Mouse (Mus musculus) c-Kit-positive CD71-negative TER-119-negative erythroid progenitor cells, embryonic 14.5 days (primary cell): Measurements from ENCODE around the gene Bdh2.

Experiments
- DNase-seq: peaks from one replicate; pipeline ENCODE4 v3.0.0-alpha.2; 2013; ENCODE audit warnings: low read depth

Bdh2 gene

DNA sequence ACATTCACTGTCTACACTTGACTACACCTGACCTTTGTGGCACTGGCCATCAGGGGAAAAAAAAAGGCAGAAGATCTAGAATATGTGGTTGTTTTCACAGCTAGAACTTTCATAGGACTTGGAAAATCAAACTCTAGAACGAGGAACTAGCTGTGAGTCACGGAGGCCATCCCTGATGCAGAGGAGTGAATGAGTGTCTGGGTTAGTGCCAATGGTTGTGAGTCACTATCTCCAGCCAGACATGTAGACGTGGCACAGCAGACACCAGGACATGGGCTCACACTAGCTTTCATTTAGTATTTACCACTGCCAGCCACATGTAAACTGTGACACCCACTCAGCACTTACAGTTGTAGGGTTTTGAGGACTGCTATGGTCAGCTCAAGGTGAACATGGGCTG lies 17.5 kb downstream of the Bdh2 start:
- peak; percentile 12 for DNase-seq

DNA sequence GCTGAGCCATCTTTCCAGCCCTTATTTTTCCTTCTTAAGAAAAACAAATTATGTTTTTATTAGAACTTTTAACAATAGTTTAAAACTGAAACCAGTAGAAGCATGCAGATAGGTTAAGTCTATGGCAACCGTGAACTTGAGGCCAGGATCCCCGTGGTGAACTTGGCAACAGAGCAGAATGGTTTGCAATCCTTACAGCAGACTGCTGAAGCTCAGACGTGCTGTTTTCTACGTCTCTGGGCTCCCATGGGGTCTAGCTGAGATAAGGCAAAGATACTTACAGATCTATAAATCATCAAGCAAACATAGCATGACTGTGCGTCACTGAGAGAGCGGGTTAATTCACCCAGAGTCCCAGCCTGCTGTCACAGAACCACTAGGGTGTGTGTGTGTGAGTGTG lies 19.1 kb downstream of the Bdh2 start:
- no peak for DNase-seq

DNA sequence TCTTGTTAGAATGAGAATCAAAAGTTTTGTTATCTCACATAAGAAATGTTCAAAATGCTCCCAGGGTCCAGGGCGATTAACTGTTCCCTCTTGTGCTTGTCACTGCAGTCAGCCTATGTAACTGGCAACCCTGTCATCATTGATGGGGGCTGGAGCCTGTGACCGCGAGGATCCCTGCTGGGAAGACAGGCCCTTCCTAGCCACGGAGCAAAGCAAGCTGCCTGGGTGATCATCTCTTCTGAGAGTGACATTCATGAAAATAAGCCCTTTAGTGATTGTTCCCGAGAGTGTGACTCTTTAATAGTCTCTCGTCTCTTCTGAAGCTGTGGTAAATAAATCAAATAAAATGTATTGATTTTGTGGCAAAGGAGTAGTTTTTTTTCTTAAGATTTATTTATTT lies 23.0 kb downstream of the Bdh2 start:
- no peak for DNase-seq

DNA sequence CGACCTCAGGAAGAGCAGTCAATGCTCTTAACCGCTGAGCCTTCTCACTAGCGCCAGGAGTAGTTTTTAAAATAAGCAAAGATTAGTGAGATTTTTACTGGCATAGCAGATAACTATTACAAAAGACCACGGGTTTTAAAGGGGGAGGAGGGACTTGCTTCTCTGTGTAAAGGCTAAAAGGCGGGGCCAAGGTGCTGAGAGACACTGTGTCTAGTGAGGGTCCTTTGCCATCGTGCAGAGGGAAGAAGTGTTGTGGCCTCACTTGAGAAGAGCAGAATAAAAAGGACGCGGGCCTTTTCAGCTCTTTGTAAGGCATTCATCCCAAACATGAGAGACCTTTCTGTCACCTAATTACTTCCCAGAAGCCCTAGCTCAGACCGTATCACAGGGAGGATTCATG lies 23.5 kb downstream of the Bdh2 start:
- no peak for DNase-seq

DNA sequence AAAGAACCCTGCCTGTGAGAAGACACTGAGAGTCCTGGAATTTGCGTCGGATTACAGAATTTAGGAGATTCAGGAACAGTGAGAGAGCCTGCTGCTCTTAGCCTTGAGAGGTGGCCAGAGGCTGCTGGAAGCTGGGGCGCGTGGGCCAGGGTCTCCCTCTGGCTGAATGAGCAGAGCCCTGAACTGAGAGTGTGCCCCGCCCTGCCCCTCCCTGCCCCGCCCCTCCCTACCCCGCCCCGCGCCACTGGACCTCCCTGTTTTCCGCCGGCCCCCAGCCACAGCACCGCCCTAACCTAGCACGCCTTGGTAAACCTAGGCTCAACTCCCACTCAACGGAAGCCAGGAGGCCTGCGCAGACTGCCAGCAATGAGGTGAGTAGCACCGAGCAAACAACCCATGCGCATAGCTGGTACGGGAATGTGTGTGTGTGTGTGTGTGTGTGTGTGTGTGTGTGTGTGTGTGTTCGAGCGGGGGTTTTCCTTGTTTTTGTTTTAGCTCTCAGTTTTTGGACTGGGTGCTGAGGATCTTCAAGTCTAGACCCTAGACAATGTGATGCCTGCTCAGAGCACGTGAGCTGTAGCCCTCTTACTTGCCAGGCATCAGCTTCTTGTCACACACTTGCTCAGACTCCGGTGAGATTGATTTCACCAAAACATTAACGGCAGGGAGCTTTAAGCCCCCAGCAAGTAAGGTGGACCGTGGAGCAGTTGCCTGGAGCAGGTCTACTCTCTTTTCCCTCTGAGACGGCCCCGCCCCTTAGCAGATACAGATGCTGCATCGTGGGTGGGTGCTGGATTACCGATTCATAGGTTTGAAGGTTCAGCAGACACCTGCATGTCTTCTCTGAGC lies 26.6 kb downstream of the Bdh2 start, which contains the start of gene Slc9b2:
Gene Slc9b2, plus strand, starts transcription at position 290 of the 849 bp plus-strand sequence.
- peak; percentile 37 for DNase-seq

DNA sequence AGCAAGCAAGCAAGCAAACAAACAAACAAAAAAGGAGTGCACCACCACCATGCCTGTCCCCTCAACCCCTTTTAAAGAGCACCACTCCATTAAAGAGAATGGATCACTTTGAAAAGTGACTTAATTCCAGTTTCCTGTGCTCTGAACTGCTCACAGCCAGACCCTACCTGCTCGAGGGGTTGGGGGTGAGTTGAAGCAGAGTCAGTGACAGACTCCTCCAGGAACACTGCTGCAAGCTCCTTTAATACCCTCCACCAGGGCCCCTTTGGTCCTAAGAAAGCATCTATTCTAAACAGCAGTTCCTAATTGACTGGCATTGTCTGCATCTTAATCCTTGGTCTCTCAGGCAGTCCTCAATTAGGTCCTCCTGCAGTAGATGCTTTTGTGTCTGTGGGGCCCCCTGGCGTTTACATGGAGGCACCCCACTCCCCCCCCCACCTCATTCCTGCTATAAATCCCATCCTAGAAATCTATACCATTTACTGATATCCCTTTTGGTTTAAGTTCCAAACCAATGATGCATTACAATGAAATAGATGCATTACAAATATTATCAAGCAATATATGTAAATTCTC lies 32.0 kb downstream of the Bdh2 start:
- no peak for DNase-seq

DNA sequence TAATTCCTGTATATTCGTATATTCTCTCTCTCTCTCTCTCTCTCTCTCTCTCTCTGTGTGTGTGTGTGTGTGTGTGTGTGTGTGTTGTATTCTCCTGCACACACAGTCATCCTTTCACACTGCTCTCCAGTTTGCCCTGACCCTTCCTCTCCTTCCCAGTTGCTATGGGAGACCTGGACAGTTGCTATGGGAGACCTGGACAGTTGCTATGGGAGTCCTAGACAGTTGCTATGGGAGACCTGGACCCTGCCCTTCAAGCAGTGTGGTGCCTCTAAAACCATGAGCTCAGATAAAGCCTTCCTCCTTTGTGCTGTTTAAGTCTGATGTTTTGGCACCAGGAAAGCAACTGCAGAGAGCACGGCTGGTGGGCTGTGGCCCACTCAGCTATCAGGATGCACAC lies 32.7 kb downstream of the Bdh2 start:
- no peak for DNase-seq

DNA sequence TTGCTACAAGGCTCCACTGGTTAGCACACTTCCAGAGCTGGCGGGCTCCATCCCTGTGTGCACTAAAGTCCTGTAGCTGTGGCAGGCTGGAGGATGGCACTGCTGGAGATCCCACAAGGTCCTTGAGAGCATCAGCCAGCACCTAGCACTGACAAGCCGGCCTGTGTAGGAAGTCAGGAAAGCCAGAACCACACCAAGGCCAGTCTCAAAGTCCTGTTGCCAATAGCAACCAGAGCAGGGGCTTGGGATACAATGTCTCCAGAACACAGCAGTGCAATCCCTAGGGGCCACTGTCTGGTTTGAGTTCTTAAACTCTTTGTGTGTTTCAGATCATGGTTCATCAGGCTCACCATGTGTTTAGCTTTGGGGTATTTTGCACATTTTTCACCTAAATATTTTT lies 33.8 kb downstream of the Bdh2 start:
- no peak for DNase-seq

DNA sequence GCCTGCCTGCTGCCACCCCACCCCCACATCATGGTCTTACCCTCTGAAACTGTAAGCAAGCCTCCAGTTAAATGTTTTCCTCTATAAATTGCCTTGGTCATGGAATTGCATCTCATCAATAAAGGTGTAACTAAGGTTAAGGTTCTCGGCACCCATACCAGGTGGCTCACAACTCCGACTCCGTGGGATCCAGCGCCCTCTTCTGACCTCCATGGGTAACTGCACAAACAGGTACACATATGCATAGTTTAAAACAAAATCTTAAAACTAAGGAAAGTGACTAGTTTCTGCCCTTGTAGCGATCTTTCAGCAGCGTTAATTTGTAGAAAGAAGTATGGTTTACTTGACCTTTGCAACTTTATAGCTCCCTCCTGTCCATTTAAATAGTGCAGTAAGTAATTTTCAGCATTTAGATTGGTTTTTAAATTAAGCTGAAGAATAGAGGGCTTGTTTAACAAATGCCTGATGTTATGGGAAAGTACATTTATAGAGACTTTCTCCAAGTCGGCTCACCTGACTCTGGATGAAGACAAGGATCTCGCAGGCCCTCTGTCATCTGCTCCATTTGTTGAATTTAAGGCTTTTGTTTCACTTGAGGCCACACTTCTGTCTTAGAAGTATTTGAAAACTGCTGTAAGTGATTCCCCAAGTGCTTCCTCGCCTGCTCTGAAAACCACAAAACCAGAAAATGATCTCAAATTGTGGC lies 34.9 kb downstream of the Bdh2 start:
- DNase-seq, result no peak

DNA sequence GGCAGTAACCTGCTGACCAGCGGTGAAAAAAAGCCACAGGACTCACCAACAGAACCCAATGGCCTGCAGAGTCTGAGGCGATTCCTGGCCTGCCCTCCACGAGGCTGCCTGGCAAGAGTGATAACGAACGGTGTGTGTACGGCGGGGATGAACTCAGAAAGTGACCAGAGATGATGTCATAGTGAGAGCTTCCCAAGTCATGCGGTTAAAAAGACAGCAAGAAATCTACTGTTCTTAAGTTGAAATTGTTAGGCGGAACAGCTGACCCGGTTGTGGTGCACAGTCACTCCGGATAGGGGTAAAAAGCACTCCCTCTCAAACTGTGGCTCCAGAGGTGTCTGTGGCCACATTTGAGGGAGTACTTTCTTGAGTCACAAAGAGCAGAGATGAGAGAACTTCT lies 37.3 kb downstream of the Bdh2 start:
- DNase-seq, result no peak

DNA sequence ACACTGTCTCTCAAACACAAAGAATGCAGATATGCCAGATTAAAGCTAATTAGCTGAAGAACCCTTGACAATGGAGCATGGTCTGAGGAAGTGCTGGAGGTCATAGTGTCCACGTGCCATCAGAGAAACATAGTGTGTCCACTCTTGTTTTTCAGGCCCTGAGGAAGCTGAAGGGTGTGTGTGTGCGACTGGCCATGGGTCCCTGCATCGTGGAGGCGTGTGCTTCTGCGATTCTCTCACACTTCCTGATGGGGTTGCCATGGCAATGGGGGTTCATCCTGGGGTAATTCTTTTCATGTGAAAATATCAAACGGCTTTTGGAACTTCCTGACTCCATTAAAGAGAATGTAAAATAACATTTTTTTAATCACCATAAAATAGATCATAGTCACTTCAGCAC lies 43.3 kb downstream of the Bdh2 start:
- no peak for DNase-seq

DNA sequence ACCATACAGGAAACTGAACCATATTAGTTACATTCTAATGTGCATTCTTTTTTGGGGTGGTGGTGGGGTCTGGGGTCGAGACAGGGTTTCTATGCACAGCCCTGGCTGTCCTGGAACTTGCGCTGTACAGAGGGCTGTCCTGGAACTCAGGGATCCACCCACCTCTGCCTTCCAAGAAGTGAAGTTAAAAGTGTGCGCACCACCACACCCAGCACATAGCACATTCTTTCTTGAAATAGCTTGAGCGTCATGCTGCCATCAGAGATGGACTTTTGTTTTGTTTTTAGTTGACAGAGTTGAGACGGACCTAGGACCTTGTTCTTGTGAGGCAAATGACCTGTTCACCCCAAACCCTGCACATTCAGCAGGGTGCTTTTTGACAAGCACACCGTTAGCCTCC lies 46.2 kb downstream of the Bdh2 start:
- no peak for DNase-seq

DNA sequence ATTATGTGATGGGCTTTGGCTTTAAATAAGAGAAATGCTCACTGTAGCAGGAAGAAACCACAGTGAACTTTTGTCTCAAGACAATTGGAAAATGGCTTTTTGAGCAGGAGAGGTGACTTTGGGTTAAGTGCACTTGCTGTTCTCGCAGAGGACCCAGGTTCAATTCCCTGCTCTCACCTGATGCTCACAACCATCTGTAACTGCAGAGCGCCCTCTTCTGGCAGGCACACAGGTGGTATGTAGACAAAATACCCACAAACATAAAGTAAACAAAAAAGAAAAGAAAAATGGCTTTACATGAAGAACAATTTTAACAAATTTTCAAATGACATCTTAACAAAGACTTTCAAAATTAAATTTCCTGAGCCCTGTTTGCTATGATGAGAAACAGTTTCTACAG lies 46.6 kb downstream of the Bdh2 start:
- DNase-seq, result peak; percentile 19

DNA sequence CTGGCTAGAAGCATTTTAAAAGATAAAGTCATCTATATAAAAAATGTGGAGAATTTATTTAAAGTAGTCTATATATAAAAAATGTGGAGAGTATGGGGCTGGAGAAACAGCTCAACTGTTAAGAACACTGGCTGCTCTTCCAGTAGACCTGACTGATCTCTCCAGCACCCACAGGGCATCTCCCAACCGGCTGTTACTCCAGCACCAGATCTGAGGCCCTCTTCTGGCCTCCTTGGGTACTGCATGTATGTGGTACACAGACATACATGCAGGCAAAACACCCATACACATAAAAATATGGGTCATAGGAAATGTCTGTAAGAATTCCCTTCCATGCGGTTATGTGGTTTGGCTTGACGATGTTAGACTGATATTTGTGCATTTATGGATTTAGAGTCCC lies 47.5 kb downstream of the Bdh2 start:
- peak; percentile 60 for DNase-seq

DNA sequence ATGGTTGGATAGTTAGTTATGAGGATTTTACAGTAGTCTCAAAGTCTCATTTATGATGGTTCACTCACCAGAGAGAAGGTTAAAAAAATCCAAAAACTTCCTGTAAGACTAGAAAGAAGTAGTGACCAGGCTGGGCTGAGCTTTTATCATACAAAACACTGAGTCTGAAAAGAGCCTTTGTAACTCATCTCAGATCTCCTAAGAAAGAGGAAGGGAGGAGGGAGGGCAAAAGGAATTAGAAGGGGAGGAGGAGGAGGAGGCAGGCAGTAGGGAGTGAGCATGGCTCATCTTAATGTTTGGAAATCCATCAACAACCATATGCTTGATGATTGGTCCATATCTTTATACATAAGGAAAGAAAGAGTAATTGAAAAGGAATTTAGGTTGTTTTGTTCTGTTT lies 51.7 kb downstream of the Bdh2 start:
- DNase-seq, result no peak

DNA sequence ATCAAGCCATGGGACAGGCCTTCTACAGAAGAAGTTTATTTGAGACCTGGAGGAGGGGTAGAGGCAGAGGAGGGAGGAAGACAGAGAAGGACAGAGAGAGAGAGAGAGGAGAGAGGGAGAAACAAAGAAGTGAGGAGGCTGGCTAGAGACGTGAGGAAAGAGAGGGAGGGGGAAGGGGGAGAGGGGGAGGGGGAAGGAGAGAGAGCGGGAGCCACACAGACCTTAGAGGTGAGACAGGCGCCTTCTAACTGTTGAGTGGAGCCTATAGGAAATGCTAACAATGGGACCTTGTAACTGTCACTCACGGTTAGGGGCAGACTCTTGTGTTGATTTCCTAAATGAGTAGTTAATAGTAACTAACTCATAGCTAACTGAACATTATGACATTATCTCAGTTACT lies 52.7 kb downstream of the Bdh2 start:
- DNase-seq, result no peak

DNA sequence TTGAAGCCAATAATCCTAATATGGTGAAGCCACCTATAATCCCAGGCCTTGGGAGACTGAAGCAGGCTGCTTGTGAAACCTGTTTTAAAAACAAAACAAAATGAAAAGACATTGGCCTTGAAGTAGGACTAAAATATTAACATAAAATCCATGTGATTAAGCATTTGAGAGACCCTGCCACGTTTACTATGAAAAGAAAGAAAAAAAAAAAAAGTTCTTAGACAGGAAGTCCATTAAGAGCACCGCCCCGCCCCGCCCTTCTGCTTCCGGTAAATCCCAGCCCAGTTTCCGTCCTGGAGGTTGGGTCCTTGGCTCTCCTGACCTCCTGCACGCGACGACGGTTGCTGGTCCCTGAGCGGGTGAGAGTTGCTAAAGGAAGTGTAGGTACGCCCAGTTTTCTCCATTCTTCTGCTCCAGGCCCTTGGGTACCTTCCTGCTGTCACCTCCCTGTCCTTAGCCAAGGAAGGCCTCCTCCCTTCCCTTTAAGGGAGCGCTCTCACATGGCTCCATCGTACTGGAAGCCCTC lies 66.8 kb downstream of the Bdh2 start, which contains the start of gene Slc9b1:
Gene Slc9b1, plus strand, starts transcription at position 291 of the 526 bp plus-strand sequence.
- DNase-seq, result no peak

DNA sequence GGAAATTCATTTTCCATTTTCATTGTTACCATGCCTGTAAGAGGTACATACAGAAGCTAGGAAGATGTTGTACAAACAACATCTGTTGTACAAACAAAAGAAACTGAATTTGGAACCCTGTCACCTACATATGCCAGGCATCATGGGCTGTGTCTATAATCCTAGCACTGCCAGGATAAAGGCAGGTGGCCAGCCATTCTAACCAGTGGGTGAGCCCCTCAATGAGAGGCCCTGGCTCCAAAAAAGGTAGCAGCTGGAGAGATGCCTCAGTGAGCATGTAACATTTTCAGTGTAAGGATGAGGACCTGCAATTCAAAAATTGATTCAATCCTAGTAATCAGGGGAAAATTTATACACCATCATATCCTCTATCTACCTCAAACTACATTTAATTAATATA lies 68.0 kb downstream of the Bdh2 start:
- no peak for DNase-seq

DNA sequence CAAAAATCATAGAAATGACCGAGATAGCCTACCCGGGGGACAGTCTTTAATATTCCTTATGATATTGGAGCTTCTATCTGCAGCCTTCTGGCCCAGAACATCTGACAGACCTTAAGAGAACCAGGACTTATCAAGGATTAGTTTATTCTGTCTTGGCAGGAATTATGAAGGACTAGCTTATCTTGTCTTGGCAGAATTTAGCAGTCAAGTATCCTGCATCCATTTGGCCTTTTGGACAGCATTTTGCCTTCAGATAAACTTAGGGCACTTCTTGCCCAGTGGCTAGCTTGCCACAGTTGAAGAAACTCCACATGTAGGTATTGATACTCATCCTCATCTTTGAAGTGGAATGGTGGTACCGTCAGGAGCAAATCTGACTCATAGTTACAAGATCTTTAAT lies 70.8 kb downstream of the Bdh2 start:
- no peak for DNase-seq
